Mouse (Mus musculus) brain, embryonic 14.5 days (tissue): ENCODE data around the gene Acot4.

Source experiments
- CTCF ChIP-seq: fragments of 200-500 bp; IDR thresholded peaks from 2 replicates; pipeline ENCODE4 v1.5.1; 2012; ENCODE audit warnings: inconsistent platforms, mild to moderate bottlenecking, moderate library complexity, borderline replicate concordance; ENCODE audit not compliant: insufficient read depth, insufficient read length; ENCODE audit errors: extremely low read depth
- POLR2A ChIP-seq: fragments of 200-500 bp; IDR thresholded peaks from 2 replicates; pipeline ENCODE4 v1.6.1; 2012; ENCODE audit warnings: mild to moderate bottlenecking, inconsistent platforms, borderline replicate concordance; ENCODE audit not compliant: poor library complexity, insufficient read depth, insufficient read length, severe bottlenecking; ENCODE audit errors: extremely low read depth

- TF ChIP-seq POLR2A, result no peak
- TF ChIP-seq CTCF, result peak; percentile 84
Observed at GRCm38 (mm10) chr12:84030659-84031332, 7.4 kb upstream of the Acot4 start.
